Mouse (Mus musculus): ENCODE data around the gene Mpdz. TPM values are rescaled to one million over a fixed set of nuclear protein-coding genes. Genes with fewer than 3 reads are reported as not detected.

Gene Mpdz
- polyA plus RNA-seq, 1 experiment from 2014 or later = 24.1 TPM

DNA sequence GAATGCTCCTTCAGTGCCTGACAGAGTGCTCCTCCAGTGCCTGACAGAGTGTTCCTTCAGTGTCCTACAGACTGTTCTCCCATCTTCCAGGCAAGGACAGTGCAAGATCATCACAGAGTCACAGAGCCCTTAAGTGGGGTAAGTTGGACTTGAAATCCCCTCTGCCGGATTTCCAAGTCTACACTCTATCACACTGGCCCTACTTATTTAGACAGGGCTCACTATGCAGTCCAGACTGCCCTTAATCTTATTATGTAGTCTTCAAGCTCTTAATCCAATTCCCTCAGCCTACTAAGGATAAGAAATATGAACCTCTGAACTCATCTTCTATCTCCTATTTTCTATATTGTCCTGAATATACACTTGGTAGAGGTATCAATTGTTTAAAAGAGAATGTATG, 19.1 kb downstream of the Mpdz start:
- Histone ChIP-seq H3K4me1 (ENCODE audit: control insufficient read depth, insufficient read depth, low read length) (peaks cover 3% of the 10 kb centered on the region), H3K9me3 (replicated peaks; ENCODE audit: control insufficient read depth, low read length) (no peaks in the 10 kb centered on the region), H3K9ac (ENCODE audit: low read depth, low read length) (no peak overlapping the region), H3K27me3 (ENCODE audit: control insufficient read depth, insufficient read depth, low read length) (no peaks in the 10 kb centered on the region), H3K4me2 (no peak overlapping the region), H3K27ac (ENCODE audit: low read depth, low read length) (no peak overlapping the region), H3K4me3 (ENCODE audit: low read depth, low read length) (no peak overlapping the region), H3K36me3 (ENCODE audit: control insufficient read depth, insufficient read depth, low read length) (no peaks in the 10 kb centered on the region)
- no peak for ATAC-seq (replicated peaks; ENCODE audit: insufficient number of reproducible peaks, low FRiP score, low TSS enrichment)
- 75% methylated on average over 1 of the region's 1 CpGs for WGBS (ENCODE audit: insufficient replicate concordance)

DNA sequence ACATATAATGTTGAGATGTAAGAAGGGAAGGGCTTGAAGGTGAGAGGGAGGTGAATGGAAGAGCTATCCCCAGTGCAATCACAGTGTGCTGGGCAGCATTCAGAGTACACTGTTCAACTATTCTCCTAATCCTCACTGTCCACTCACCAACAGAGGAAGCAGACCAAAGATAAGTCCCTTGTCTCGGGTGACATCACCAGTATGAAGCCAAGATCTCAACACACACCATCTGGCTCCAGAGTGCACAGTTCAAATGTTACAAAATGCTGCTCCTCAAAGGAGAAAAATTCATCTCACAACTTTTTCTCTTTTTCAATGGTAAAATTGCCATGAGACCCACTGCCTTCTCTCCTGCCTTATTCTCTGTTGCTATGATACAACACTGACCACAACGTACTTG, 21.0 kb downstream of the Mpdz start:
- WGBS (ENCODE audit: insufficient replicate concordance) = 52% methylated on average over 2 of the region's 2 CpGs
- Histone ChIP-seq H3K27me3 (ENCODE audit: control insufficient read depth, insufficient read depth, low read length) (no peaks in the 10 kb centered on the region), H3K4me3 (ENCODE audit: low read depth, low read length) (no peak overlapping the region), H3K4me1 (ENCODE audit: control insufficient read depth, insufficient read depth, low read length) (peaks cover 3% of the 10 kb centered on the region), H3K9ac (ENCODE audit: low read depth, low read length) (no peak overlapping the region), H3K27ac (ENCODE audit: low read depth, low read length) (no peak overlapping the region), H3K36me3 (ENCODE audit: control insufficient read depth, insufficient read depth, low read length) (no peaks in the 10 kb centered on the region), H3K9me3 (replicated peaks; ENCODE audit: control insufficient read depth, low read length) (no peaks in the 10 kb centered on the region), H3K4me2 (no peak overlapping the region)
- ATAC-seq (replicated peaks; ENCODE audit: insufficient number of reproducible peaks, low FRiP score, low TSS enrichment) = no peak

- Histone ChIP-seq H3K27ac (ENCODE audit: low read depth, low read length) (no peak overlapping the region), H3K4me2 (no peak overlapping the region), H3K9ac (ENCODE audit: low read depth, low read length) (no peak overlapping the region), H3K9me3 (replicated peaks; ENCODE audit: control insufficient read depth, low read length) (no peaks in the 10 kb centered on the region), H3K4me3 (ENCODE audit: low read depth, low read length) (no peak overlapping the region), H3K36me3 (ENCODE audit: control insufficient read depth, insufficient read depth, low read length) (no peaks in the 10 kb centered on the region), H3K4me1 (ENCODE audit: control insufficient read depth, insufficient read depth, low read length) (peaks cover 3% of the 10 kb centered on the region; the same call in 1 of the 2 replicates), H3K27me3 (ENCODE audit: control insufficient read depth, insufficient read depth, low read length) (no peaks in the 10 kb centered on the region)
- 81% methylated on average over 10 of the region's 10 CpGs for WGBS (ENCODE audit: insufficient replicate concordance)
- ATAC-seq (replicated peaks; ENCODE audit: insufficient number of reproducible peaks, low FRiP score, low TSS enrichment) = no peak
These were observed 27.1 kb downstream of the Mpdz start for GRCm38 (mm10) chr4:81415324-81416026.

DNA sequence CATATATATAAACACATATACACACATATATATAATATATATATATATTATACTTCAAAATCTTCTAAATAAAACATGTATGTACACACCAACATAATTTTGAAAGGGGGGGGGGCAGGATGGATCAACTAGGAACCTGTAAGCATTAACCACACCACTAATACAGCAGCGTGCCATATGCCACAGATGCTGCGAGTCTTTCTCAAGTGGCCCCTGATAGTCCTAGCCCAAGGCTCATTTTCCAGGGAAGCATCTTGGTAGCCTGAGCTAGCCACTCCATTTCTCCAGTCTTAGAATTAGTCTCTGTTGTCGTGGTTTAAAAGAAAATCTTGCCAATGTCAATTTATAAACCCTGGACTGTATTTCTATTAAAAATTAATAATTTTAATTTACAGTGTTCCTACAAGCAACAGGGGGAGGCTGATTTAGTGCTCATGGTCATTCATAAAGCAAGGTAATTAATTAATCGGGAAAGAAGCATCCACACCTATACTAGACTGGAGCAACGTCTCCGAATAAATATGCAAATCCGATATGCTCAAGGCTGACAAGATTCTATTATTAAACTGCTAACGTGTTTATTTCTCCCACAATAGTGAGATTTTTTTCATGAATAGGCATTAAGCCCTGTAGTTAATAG, 27.8 kb downstream of the Mpdz start:
- no peak overlapping the region for H3K9ac ChIP-seq (ENCODE audit: low read depth, low read length)
- H3K9me3 ChIP-seq (replicated peaks; ENCODE audit: control insufficient read depth, low read length) = no peaks in the 10 kb centered on the region
- H3K27ac ChIP-seq (ENCODE audit: low read depth, low read length) = no peak overlapping the region
- H3K4me3 ChIP-seq (ENCODE audit: low read depth, low read length) = no peak overlapping the region
- no peak overlapping the region for H3K4me2 ChIP-seq
- WGBS (ENCODE audit: insufficient replicate concordance) = 89% methylated on average over 8 of the region's 8 CpGs
- H3K27me3 ChIP-seq (ENCODE audit: control insufficient read depth, insufficient read depth, low read length) = no peaks in the 10 kb centered on the region
- peaks cover 3% of the 10 kb centered on the region; the same call in 1 of the 2 replicates for H3K4me1 ChIP-seq (ENCODE audit: control insufficient read depth, insufficient read depth, low read length)
- H3K36me3 ChIP-seq (ENCODE audit: control insufficient read depth, insufficient read depth, low read length) = no peaks in the 10 kb centered on the region
- ATAC-seq (replicated peaks; ENCODE audit: insufficient number of reproducible peaks, low FRiP score, low TSS enrichment) = no peak

DNA sequence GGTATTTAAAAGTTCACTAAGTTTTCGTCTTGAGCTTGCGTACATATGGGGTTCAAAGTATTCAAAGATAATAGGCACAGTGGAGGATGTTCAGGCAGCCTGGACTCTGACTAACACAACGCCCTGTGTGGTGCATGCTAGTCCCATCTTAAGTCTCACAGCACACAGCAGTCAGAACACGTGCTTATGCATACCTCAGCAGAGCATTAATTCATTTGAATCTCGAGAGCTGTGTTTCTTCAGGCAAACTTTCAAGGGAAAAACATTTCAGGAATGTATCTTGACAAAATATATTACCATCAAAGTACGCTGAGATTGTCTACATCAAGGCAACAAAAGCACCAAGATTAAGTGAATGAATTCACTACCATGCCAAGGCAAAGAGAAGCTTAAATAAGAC, 45.7 kb downstream of the Mpdz start:
- H3K27me3 ChIP-seq (ENCODE audit: control insufficient read depth, insufficient read depth, low read length) = no peaks in the 10 kb centered on the region
- no peak overlapping the region for H3K27ac ChIP-seq (ENCODE audit: low read depth, low read length)
- no peak for ATAC-seq (replicated peaks; ENCODE audit: insufficient number of reproducible peaks, low FRiP score, low TSS enrichment)
- H3K9ac ChIP-seq (ENCODE audit: low read depth, low read length) = no peak overlapping the region
- H3K36me3 ChIP-seq (ENCODE audit: control insufficient read depth, insufficient read depth, low read length) = no peaks in the 10 kb centered on the region
- H3K4me1 ChIP-seq (ENCODE audit: control insufficient read depth, insufficient read depth, low read length) = no peaks in the 10 kb centered on the region
- no peak overlapping the region for H3K4me2 ChIP-seq
- no peak overlapping the region for H3K4me3 ChIP-seq (ENCODE audit: low read depth, low read length)
- H3K9me3 ChIP-seq (replicated peaks; ENCODE audit: control insufficient read depth, low read length) = no peaks in the 10 kb centered on the region
- 79% methylated on average over 6 of the region's 6 CpGs for WGBS (ENCODE audit: insufficient replicate concordance)

- H3K9ac ChIP-seq (ENCODE audit: low read depth, low read length) = no peak overlapping the region
- H3K4me2 ChIP-seq = no peak overlapping the region
- H3K27ac ChIP-seq (ENCODE audit: low read depth, low read length) = no peak overlapping the region
- no peaks in the 10 kb centered on the region for H3K36me3 ChIP-seq (ENCODE audit: control insufficient read depth, insufficient read depth, low read length)
- ATAC-seq (replicated peaks; ENCODE audit: insufficient number of reproducible peaks, low FRiP score, low TSS enrichment) = no peak
- H3K9me3 ChIP-seq (replicated peaks; ENCODE audit: control insufficient read depth, low read length) = no peaks in the 10 kb centered on the region
- 77% methylated on average over 3 of the region's 3 CpGs for WGBS (ENCODE audit: insufficient replicate concordance)
- peaks cover 11% of the 10 kb centered on the region; the same call in 1 of the 2 replicates for H3K4me1 ChIP-seq (ENCODE audit: control insufficient read depth, insufficient read depth, low read length)
- no peaks in the 10 kb centered on the region for H3K27me3 ChIP-seq (ENCODE audit: control insufficient read depth, insufficient read depth, low read length)
- H3K4me3 ChIP-seq (ENCODE audit: low read depth, low read length) = no peak overlapping the region
These were observed 49.7 kb downstream of the Mpdz start for GRCm38 (mm10) chr4:81392869-81393268.

GRCm38 (mm10) chr4:81389263-81389662, 53.4 kb downstream of the Mpdz start:
- H3K9me3 ChIP-seq (replicated peaks; ENCODE audit: control insufficient read depth, low read length) = no peaks in the 10 kb centered on the region
- H3K4me3 ChIP-seq (ENCODE audit: low read depth, low read length) = no peak overlapping the region
- no peak for ATAC-seq (replicated peaks; ENCODE audit: insufficient number of reproducible peaks, low FRiP score, low TSS enrichment)
- H3K36me3 ChIP-seq (ENCODE audit: control insufficient read depth, insufficient read depth, low read length) = peaks cover 4% of the 10 kb centered on the region; the same call in 1 of the 2 replicates
- H3K4me1 ChIP-seq (ENCODE audit: control insufficient read depth, insufficient read depth, low read length) = peaks cover 13% of the 10 kb centered on the region; the same call in 1 of the 2 replicates
- H3K9ac ChIP-seq (ENCODE audit: low read depth, low read length) = no peak overlapping the region
- H3K27me3 ChIP-seq (ENCODE audit: control insufficient read depth, insufficient read depth, low read length) = no peaks in the 10 kb centered on the region
- no peak overlapping the region for H3K4me2 ChIP-seq
- H3K27ac ChIP-seq (ENCODE audit: low read depth, low read length) = no peak overlapping the region

DNA sequence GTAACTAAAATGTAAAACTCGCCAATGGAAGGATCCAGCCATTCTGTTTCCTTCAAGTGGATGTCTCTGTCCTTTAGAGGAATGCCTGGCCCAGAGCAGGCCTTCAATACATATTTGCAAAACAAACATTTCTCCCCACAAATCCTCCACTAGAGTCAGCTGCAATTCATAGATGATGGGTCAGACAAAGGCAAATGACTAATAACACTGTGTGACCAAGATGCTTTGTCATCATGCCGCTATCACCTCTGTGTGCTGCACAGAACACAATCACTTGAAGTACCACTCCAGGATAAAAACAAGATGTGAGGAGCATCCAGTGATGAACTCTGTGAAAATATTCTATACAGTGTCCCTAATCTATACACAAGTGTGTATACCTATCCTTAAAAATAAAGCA, 55.0 kb downstream of the Mpdz start:
- Histone ChIP-seq H3K36me3 (ENCODE audit: control insufficient read depth, insufficient read depth, low read length) (peaks cover 4% of the 10 kb centered on the region; the same call in 1 of the 2 replicates), H3K4me3 (ENCODE audit: low read depth, low read length) (no peak overlapping the region), H3K4me2 (no peak overlapping the region), H3K9me3 (replicated peaks; ENCODE audit: control insufficient read depth, low read length) (no peaks in the 10 kb centered on the region), H3K9ac (ENCODE audit: low read depth, low read length) (no peak overlapping the region), H3K4me1 (ENCODE audit: control insufficient read depth, insufficient read depth, low read length) (peaks cover 13% of the 10 kb centered on the region; the same call in 1 of the 2 replicates), H3K27me3 (ENCODE audit: control insufficient read depth, insufficient read depth, low read length) (no peaks in the 10 kb centered on the region), H3K27ac (ENCODE audit: low read depth, low read length) (no peak overlapping the region)
- ATAC-seq (replicated peaks; ENCODE audit: insufficient number of reproducible peaks, low FRiP score, low TSS enrichment) = no peak
- 75% methylated on average over 2 of the region's 2 CpGs for WGBS (ENCODE audit: insufficient replicate concordance)

DNA sequence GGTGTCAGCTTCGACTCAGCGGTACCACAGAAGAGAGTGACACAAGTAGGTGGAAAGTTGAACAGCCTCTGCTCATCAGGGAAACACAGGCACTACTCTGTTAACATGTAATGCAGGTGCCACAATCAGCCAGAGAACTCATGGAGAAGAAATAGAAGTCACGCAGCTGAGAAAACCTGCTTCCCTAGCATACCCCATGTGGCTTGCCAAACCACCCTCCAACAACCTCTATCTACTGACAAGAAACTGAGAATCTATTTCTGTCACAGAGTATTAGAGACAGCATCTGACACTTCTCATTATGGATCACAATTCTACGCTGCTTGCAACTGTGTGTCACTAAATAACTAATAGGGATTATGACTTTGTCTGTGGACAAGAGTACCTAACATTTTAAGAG, 70.3 kb downstream of the Mpdz start:
- no peak overlapping the region for H3K4me3 ChIP-seq (ENCODE audit: low read depth, low read length)
- no peak overlapping the region for H3K9ac ChIP-seq (ENCODE audit: low read depth, low read length)
- H3K4me2 ChIP-seq = no peak overlapping the region
- WGBS (ENCODE audit: insufficient replicate concordance) = 65% methylated on average over 4 of the region's 4 CpGs
- no peaks in the 10 kb centered on the region for H3K9me3 ChIP-seq (replicated peaks; ENCODE audit: control insufficient read depth, low read length)
- H3K4me1 ChIP-seq (ENCODE audit: control insufficient read depth, insufficient read depth, low read length) = peaks cover 5% of the 10 kb centered on the region; the same call in 1 of the 2 replicates
- no peak overlapping the region; the same call in 1 of the 2 replicates for H3K27ac ChIP-seq (ENCODE audit: low read depth, low read length)
- H3K36me3 ChIP-seq (ENCODE audit: control insufficient read depth, insufficient read depth, low read length) = peaks cover 4% of the 10 kb centered on the region; the same call in 1 of the 2 replicates
- ATAC-seq (replicated peaks; ENCODE audit: insufficient number of reproducible peaks, low FRiP score, low TSS enrichment) = no peak
- no peaks in the 10 kb centered on the region for H3K27me3 ChIP-seq (ENCODE audit: control insufficient read depth, insufficient read depth, low read length)
